Mouse (Mus musculus) neutrophil, adult 5-6 weeks (primary cell): ENCODE results near the gene Idua. TPM values are rescaled to one million over a fixed set of nuclear protein-coding genes. Genes with fewer than 3 reads are reported as not detected.
"Not testable (repeated sequence)": the region's sequence is repeated elsewhere in the genome, so short reads cannot be mapped to it uniquely, and the experiment has no call there.

Experiments
- ATAC-seq: fragments of 151-379, 151-347 bp; 2 replicates; pipeline ENCODE4 v1.8.0; 2017; ENCODE audit warnings: mild to moderate bottlenecking, moderate TSS enrichment; ENCODE audit not compliant: insufficient number of reproducible peaks, poor library complexity, low FRiP score, severe bottlenecking; ENCODE audit errors: extremely low read depth
- total RNA-seq: library from RNA; stranded (forward); fragments of 200-1000 nt; gene quantifications from 2 replicates; pipeline ENCODE4 v1.2.3, GENCODE M21; 2017

Gene Idua
- 11.9 and 13.0 TPM in 2 replicates for total RNA-seq

DNA sequence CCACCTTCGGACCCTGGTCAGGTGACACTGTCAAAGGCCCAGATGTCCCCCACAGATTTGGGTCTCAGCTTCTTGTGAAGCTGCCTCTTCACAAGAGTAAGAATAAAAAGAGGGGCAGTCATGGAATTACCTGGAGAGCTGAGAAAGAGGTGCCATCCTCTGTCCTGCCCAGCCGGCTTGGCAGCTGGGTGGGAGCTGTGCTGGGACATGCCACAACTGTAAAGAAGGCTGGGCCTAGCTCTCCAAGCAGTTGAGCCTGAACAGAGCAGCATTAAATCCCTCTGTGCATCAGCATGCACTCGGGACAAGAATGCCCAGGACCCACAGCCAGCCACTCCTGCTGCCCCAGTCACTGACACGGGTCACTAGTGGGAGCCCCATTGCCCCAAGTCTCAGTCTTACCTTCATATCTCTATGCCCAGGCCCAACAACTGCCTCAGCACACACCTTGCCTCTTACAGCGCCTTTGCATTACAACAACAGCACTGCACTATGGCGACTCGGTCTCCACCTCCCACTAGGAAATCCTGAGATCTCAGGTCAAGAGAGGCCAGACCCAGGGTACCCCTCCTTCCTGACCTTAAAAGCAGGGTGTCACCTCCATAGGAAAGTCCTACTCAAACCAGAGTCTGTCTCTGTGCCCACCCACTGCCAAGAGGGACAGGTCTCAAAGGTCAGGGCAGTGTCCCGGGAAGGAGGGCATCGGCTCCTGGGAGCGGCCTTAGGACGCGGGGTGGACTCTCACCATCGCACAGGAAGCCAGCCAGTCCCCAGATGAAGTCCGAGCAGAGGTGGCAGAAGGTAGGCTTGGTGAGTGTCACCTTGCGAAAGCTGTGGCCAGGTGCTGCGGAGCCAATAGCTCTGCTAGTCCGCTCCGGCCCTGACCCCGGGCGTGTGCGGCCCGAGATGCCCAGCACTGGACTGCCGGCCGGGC, at the start of gene Idua:
Gene Idua, plus strand, starts transcription at position 634 of the 934 bp plus-strand sequence.
- ATAC-seq = no peak

DNA sequence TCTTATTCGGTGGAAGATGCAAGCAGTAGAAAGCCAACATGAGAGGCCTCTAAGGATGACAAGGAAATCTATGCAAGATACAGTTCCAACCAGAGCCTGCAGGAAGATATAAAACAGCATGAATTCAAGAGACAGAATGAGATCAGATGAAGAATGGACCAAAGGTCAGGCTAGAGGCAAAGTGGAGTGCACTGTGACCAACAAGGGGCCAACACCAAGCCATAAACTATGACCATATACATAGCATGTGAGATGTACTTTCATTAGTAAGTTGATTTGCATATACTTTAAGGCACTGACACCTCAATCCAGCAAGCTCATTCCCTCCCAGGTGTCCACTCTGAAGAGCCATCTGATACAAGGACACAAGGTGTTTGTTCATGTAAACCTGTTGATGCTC, 49.7 kb upstream of the Idua start:
- no peak for ATAC-seq

DNA sequence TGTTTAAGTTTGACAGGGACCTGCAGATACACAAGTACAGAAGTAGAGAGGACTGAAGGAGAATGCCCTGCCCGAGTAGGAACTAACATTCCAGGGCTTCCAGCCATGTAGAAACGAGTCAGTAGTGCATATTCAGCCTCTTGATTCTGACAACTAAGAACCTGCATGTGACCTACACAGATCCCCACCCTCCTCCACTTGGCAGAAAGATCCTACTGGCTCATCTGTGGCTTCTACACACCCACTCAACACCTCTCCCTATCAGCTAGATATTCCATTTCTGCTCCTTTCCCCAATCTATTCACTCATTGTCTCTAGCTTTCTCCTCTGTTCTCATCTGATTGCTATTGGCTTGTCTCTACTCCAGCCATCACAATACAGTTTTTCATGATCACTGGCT, 38.3 kb upstream of the Idua start:
- ATAC-seq = no peak

DNA sequence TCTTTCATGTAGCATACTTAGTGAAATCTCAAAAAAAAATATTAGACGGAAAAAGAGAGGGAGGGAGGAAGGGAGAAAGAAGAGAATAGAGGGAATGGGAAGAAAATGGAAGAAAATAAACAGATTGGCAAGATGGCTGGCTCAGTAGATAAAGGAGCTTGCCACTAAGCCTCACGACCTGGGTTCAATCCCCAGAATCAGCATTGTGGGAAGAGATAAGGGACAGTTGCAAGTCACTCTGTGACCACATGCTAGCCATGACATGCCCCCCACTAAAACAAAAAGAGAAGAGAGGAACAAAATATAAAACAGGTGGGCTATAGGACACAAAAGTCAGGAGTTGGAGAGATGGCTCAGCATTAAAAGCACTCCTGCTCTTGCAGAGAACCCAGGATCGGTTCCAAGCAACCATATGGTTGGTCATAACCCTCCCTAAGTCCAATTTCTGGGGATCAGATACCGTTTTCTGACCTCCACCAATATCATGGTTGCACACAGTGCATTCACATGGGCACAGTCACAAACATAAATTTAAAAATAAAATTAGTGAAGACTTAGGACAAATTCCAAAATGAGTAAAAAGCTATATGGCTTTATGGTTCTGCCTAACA, 34.0 kb upstream of the Idua start:
- ATAC-seq = no peak

DNA sequence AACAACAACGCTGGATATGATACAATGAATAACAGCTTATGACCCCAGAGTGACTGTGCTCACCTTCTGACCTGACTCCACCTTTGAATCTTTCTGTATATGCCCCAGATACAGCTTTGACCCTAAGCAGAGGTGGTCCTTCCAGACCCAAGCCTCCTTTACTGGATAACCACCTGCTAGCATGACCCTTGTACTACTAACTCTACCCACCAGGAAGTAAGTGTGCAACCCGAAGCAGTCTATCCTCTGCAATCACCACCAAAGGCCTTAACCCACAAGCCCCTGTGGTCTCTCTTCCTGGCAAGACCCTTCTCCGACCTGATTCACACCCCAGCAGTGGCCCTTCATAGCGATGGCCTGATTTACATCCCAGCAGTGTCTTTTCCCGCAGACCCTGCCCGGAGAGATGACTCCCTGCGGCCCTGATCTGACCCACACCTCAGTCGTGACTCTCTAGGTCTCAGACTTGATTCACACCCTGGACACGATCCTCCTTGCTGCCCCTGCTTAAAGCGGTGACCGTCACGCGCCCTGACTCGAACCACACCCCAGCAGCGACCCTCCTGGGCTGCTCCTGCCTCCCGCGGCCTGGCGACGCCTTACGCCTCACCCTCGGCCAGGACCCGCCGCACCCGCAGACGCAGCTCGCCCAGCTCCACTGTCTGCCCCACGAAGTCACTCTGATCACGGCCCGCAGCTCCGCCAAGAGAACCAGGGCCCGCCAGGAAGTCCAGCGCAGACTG, 31.1 kb upstream of the Idua start:
- peak; percentile 31 for ATAC-seq

DNA sequence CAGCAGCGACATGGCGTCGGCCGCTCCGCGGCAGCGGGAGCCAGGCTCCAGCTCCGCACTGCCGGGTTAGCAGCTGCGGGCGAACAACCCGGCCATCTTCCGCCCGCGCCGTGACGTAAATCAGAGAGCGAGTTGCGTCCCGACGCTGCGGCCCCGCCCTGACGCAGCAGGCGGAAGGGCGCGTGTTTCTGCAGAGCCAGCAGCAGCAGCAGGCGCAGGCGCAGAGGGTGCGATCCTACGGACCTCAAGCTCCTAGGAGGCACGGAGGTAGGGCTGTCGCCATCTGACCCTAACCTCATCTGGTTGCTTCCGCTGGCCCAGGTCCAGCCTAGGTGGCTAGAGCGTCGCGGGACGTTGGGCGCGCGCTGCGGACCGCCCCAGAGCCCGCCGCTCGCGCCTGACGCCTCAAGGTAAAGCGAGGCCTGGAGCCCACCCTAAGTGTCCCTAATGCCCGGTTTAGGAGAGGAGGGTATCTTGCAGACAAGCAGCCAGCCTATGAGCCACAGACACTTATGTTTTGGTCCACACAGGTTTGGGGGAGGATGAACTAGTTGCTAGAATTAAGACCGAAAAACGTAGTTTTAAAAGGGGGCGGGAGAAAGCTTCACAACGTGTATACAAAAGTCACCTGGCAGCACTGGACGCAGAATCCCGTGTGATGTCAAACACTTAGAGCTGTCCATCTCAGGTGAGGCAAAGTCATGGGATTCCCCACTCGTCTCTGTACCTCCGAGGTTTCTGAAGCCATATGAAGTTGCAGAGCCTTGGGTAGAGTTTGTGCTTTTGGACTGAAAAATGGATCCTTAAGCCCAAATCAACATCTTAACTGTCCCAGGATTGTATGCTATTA, 30.3 kb upstream of the Idua start, which contains the start of the genes Gak and Tmem175:
Gene Gak, minus strand, starts transcription at position 122 of the 850 bp plus-strand sequence.
Gene Tmem175, plus strand, starts transcription at position 137 of the 850 bp plus-strand sequence.
- ATAC-seq = peak; percentile 96

DNA sequence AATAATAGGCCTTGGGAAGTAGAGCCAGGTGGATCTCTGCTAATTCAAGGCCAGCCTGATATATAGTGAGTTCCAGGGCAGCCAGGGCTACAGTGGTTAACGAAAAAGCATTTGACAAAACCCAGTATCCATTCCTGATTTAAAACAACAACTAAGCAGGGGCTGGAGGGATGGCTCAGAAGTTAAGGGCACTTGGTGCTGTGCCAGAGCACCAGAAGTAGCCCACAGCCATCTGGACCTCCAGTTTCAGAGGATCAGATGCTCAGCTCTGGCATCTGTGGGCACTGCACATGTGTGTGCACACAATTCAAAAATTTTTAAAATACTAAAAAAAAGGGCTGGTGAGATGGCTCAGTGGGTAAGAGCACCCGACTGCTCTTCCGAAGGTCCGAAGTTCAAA, 26.5 kb upstream of the Idua start:
- ATAC-seq = no peak

DNA sequence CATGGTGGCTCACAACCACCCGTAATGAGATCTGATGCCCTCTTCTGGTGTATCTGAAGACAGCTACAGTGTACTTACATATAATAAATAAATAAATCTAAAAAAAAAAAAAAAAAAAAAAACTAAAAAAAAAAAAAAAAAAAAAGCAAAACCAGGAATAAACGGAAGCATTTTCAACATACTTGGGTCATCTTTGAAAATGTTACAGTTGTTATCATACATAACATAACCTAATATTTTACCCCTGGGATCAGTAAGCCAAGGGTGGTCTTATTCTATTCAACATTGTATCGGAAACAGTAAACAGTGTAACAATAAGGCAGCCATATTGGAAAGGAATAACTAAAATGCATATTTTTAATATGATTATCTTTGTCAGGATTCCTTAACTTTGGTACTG, 26.0 kb upstream of the Idua start:
- ATAC-seq = not testable (repeated sequence)

DNA sequence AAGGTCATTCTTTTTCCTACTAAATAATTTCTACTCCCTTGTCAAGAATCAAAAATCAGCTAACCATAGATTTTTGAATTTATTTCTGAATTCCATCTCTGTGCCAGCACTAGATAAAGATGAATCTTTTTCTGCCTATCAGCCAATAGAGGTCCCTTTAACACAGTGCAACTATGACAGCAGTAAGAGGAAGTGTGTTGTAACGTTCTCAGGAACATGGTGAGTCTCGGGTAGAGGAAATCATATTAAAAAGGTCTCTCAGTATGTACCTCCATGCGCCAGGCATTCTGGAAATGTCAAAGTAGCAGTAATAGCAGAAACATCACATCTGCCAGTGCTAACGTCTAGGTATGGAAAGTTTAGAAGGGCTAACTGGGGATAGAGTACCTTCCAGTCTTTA, 24.0 kb upstream of the Idua start:
- ATAC-seq = peak; percentile 70

DNA sequence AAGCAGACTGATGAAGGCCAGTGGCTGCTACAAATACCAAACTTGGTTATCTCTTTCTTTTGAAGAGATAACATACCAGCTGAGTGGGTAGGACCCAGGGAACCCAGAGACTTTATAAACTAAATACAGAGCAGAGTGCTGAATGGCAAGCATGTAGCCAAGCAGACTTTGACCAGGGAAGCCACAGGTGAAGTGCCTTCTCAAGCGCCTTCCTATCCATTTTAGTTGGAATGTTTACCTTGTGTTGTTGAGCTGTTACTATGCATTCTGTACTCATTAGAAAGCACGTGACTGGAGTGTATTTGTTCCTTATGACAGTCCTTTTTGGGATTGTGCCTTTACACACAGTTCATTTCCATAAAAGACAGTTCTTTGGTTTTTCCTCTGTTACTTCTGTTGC, 16.5 kb upstream of the Idua start:
- ATAC-seq = no peak

DNA sequence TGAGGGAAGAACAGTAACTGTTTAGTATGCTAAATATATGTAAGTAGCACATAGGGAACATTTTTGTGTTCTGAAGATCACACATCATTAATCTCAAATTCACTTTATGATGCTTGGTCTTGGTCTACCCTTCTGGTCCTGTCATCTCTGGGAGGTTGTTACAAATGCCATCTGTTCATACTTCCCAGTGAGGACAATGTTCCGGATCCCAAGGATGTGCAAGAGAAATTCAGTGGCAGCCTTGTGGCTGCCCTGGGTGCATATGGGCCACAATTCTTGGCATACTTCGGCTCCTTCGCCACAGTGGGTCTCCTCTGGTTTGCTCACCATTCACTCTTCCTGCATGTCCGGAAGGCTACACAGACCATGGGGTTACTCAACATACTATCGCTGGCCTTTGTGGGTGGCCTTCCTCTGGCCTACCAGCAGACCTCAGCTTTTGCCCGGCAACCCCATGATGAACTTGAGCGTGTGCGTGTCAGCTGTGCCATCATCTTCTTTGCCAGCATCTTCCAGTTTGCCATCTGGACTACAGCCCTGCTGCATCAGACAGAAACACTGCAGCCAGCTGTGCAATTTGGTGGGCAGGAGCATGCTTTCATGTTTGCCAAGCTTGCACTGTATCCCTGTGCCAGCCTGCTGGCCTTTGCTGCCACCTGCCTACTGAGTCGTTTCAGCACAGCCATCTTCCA, 14.3 kb upstream of the Idua start:
- ATAC-seq = no peak

DNA sequence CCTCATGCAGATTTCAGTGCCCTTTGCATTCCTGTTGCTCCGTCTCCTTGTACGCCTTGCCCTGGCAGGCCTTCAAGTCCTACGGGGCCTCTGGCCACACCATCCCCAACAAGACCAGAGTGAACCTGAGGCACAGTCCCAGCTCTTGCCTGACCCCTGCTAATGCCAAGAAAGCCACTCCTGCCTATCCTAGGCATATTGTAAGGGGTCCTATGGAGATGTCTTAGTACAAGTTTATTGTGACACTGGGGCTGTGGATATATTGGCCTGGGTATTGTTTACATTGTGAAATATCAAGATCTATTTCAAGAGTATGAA, 13.8 kb upstream of the Idua start:
- ATAC-seq = no peak

DNA sequence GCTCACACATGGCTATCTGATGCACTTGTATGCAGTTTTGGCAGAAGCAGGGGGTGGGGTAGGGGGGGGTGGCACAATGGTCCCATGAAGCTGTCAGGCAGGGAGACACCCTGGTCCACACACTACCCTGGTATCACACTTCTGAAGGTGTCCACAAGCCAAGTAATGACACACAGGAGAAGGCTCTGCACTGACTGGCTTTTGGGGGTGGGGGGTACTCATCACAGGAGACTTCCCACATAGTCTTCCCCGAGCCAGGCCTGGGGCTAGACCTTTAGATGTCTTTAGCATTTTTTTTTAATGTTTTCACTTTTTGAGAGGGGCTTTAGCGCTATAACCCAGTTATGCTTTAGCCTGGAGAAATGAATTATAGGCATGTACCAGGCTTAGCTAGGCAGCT, 12.8 kb upstream of the Idua start:
- ATAC-seq = no peak

DNA sequence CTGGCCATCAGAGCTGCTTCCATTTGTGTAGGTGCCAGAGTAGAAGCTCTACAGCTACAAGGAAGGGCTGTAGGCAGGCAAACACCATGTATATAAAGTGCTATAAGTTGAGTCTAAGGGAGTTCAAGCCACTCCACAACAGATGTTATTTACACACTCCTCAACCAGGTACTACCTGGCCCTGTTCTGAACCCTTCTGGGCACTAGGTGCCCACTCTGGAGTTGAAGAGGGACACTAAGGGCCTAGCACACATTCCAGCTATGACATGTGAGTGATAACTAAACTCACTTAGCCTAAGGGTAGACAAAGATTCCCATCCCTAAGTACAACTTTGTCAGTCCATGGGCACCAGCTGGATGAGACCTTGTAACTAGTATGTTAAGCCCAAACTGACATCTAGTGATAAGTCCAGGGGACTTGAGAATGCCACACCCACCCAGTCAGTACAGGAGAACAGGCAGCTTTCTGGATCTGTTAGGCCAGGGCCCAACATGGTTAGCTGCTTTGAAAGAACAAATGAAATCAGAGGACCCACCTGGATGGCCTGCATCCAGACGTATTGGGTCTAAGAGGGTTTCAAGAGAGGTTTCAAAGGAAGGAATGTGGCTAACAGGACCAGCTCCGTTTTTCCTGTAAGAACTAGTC, 12.2 kb upstream of the Idua start:
- no peak for ATAC-seq

DNA sequence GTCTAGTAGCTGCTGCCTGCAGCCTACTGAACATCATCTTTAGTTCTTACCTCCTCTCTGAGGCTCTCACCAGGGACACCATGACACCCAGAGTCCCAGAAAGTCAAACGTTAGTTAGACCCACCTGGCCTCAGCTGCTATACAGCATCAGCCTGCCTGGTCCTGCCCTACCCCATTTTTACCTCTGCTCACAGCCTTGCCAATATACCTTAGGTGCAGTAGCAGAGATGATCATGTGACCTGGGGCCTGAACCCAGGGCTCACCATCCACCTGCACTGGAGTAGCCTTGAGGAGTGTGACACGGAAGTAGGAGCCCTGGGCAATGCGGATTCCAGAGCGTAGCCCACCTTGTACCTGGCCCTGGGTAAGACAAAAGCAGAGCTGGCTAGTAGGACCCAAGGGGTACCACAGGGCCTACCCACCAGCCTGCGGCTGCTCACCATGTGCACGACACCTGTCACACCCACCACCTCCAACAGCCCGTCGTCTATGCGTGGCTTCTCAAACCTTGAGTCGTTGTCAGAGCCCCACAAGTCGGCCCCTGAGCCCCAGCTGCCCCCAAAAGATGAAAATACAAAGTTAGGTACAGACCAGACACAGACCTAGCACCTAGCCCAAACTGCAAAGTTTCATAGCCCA, 11.1 kb upstream of the Idua start:
- no peak for ATAC-seq

DNA sequence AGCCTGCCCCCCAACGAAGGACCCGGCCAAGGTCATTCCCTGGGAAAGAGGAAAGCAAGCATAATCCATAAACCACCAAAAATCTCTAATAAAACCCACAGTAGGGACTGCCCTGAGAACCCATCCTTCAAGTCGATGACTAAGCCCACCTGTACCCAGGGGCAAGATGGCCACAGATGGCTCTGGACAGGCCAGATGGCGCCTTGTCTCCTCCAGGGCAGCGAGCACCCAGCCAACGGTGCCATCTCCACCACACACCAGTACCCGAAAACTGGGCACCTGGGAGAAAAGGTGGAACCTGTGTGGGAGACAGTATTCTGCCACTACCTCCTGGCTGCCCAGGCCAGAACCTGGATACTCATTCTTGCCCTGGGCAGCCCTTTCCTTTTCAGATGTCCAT, 9.8 kb upstream of the Idua start:
- ATAC-seq = no peak

DNA sequence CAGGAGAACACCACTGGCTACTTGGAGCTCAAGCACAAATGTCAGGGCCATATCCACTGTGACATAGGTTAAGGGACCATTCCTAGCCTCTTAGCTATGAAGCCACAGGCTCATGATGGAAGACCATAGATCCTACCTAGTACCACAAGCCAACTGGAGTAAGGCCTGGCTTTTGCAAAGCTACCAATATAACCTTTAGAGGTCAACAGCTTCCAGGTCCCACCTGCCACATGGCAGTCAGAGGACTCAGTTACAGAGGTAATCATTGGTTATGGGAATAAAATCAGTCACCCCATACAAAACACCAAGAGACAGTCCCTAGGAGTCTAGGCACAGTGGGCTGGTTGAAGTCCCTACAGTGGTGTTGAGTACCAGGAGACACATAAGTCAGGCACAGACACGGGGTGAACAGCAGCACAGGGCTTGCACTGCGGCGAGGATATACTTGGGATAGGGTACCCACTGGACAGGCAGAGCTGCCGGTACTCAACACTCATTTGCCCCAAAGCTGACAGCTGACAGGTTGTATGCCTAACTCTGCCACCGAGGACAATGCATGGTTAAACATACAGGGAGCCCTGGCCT, 8.9 kb upstream of the Idua start:
- no peak for ATAC-seq
